Mouse (Mus musculus): Measurements from ENCODE around the gene Saxo1. TPM values are rescaled to one million over a fixed set of nuclear protein-coding genes. Genes with fewer than 3 reads are reported as not detected.

Gene Saxo1
- polyA plus RNA-seq, 1 experiment from 2014 or later: 0.15 TPM

DNA sequence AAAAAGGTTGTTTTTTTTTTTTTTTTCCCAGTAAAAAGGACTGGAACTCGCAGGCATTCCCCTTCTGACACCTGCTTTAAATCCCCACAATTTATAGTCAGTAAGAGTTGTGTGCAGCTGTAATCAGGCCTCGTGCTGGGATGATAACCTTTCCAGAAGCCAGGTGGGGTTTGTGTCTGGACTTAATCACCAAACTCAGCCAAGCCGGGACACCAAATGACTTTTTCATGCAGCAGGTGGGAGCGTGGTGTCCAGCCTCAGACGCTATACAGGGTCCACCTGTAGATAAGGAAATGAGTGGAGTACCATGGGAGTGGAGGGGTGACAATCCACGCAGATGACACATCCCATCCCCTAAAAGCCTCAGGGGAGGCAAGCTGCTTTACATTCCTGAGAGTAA, 73.1 kb downstream of the Saxo1 start:
- peak; percentile 58 for ATAC-seq (ENCODE audit: insufficient number of reproducible peaks, insufficient read depth, low FRiP score, low TSS enrichment, low read depth)
- H3K4me1 ChIP-seq (replicated peaks): peaks cover 43% of the 10 kb centered on the region

DNA sequence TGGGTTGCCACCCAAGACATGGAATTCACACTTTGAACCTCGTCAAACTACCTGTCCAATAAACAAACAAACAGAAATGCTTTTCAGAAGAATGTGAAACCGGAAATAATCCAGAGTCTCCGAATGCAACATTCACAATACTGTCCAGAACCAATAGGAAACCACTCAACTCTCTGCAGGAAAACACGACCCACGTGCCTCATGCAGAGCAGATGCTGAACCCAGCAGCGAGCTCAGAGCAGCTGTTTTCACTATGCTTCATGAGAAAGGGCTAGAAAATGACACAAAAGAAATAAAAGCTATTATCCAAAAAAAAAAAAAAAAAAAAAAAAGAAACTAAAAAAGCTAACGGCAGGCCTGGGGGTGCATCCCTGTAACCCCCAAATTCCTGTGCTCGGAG, 74.4 kb downstream of the Saxo1 start:
- Histone ChIP-seq H3K9me3 (no peaks in the 10 kb centered on the region), H3K4me2 (no peak overlapping the region), H3K9ac (replicated peaks) (no peak overlapping the region), H3K4me1 (replicated peaks) (peaks cover 49% of the 10 kb centered on the region), H3K27ac (no peak overlapping the region; the same call in 1 of the 2 replicates), H3K36me3 (no peaks in the 10 kb centered on the region), H3K27me3 (no peaks in the 10 kb centered on the region), H3K4me3 (replicated peaks) (no peak overlapping the region)
- 30% methylated on average over 8 of the region's 8 CpGs for WGBS
- ATAC-seq (ENCODE audit: insufficient number of reproducible peaks, insufficient read depth, low FRiP score, low TSS enrichment, low read depth): no peak

More for the DNA sequence above, 73.1 kb downstream of the Saxo1 start:
- H3K9me3 ChIP-seq: no peaks in the 10 kb centered on the region
- H3K27ac ChIP-seq: no peak overlapping the region
- WGBS: 11% methylated on average over 6 of the region's 6 CpGs
- no peak overlapping the region for H3K9ac ChIP-seq (replicated peaks)
- H3K27me3 ChIP-seq: no peaks in the 10 kb centered on the region
- H3K4me3 ChIP-seq (replicated peaks): no peak overlapping the region
- no peaks in the 10 kb centered on the region for H3K36me3 ChIP-seq
- H3K4me2 ChIP-seq: 0 out of 2 replicates have a peak overlapping the region, but pooled peaks have one; percentile 8

GRCm38 (mm10) chr4:86483013-86483615, 75.0 kb downstream of the Saxo1 start:
- H3K27me3 ChIP-seq: no peaks in the 10 kb centered on the region
- WGBS: 88% methylated on average over 6 of the region's 6 CpGs
- no peak overlapping the region for H3K27ac ChIP-seq
- peaks cover 49% of the 10 kb centered on the region for H3K4me1 ChIP-seq (replicated peaks)
- no peaks in the 10 kb centered on the region for H3K36me3 ChIP-seq
- no peaks in the 10 kb centered on the region for H3K9me3 ChIP-seq
- no peak overlapping the region for H3K4me2 ChIP-seq
- H3K9ac ChIP-seq (replicated peaks): no peak overlapping the region
- no peak for ATAC-seq (ENCODE audit: insufficient number of reproducible peaks, insufficient read depth, low FRiP score, low TSS enrichment, low read depth)
- no peak overlapping the region for H3K4me3 ChIP-seq (replicated peaks)

DNA sequence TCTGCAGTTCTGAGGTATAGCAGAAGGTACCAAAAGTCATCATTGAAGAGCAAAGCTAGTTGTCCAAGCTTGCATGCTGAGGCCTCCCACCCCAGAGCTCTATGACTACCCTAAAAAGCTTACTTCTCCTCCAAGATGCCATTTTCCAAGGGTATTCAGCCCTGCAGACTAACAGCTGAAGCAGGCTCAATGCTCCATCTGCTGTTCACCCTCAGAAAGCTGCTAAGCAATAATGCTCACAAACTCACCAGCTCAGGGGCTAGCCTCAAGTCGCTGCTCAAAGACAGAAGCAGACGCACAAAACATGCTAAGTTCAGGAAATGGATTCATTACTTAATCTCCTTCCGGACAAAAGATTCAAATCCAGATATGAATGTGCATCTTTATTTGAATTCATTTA, 77.2 kb downstream of the Saxo1 start:
- Histone ChIP-seq H3K27ac (no peak overlapping the region; the same call in 1 of the 2 replicates), H3K4me1 (replicated peaks) (peaks cover 47% of the 10 kb centered on the region), H3K4me3 (replicated peaks) (no peak overlapping the region), H3K9ac (replicated peaks) (no peak overlapping the region), H3K9me3 (no peaks in the 10 kb centered on the region), H3K36me3 (no peaks in the 10 kb centered on the region), H3K27me3 (no peaks in the 10 kb centered on the region), H3K4me2 (no peak overlapping the region)
- no peak for ATAC-seq (ENCODE audit: insufficient number of reproducible peaks, insufficient read depth, low FRiP score, low TSS enrichment, low read depth)
- 52% methylated on average over 3 of the region's 3 CpGs for WGBS

GRCm38 (mm10) chr4:86464808-86465207, 93.3 kb downstream of the Saxo1 start:
- Histone ChIP-seq H3K27ac (peak overlapping the region; percentile 65; the same call in 1 of the 2 replicates), H3K36me3 (no peaks in the 10 kb centered on the region), H3K9ac (replicated peaks) (no peak overlapping the region), H3K9me3 (no peaks in the 10 kb centered on the region), H3K4me3 (replicated peaks) (no peak overlapping the region), H3K4me1 (replicated peaks) (peaks cover 15% of the 10 kb centered on the region), H3K4me2 (no peak overlapping the region), H3K27me3 (no peaks in the 10 kb centered on the region)
- ATAC-seq (ENCODE audit: insufficient number of reproducible peaks, insufficient read depth, low FRiP score, low TSS enrichment, low read depth): 0 out of 2 replicates have a peak, but pooled peaks have one; percentile 37
- 11% methylated on average over 5 of the region's 5 CpGs for WGBS

- WGBS: 82% methylated on average over 3 of the region's 3 CpGs
- Histone ChIP-seq H3K4me1 (replicated peaks) (no peaks in the 10 kb centered on the region), H3K9ac (replicated peaks) (no peak overlapping the region), H3K27ac (no peak overlapping the region), H3K4me3 (replicated peaks) (no peak overlapping the region), H3K4me2 (no peak overlapping the region), H3K27me3 (no peaks in the 10 kb centered on the region), H3K36me3 (no peaks in the 10 kb centered on the region), H3K9me3 (no peaks in the 10 kb centered on the region)
- no peak for ATAC-seq (ENCODE audit: insufficient number of reproducible peaks, insufficient read depth, low FRiP score, low TSS enrichment, low read depth)
Measured at GRCm38 (mm10) chr4:86450468-86450867, 107.7 kb downstream of the Saxo1 start.

GRCm38 (mm10) chr4:86436336-86436735, 121.8 kb downstream of the Saxo1 start:
- H3K4me3 ChIP-seq (replicated peaks): no peak overlapping the region
- no peaks in the 10 kb centered on the region for H3K9me3 ChIP-seq
- H3K4me2 ChIP-seq: no peak overlapping the region
- H3K27me3 ChIP-seq: no peaks in the 10 kb centered on the region
- H3K27ac ChIP-seq: no peak overlapping the region
- 89% methylated on average over 3 of the region's 3 CpGs for WGBS
- H3K36me3 ChIP-seq: no peaks in the 10 kb centered on the region
- peaks cover 27% of the 10 kb centered on the region for H3K4me1 ChIP-seq (replicated peaks)
- no peak for ATAC-seq (ENCODE audit: insufficient number of reproducible peaks, insufficient read depth, low FRiP score, low TSS enrichment, low read depth)
- H3K9ac ChIP-seq (replicated peaks): no peak overlapping the region

GRCm38 (mm10) chr4:86435631-86436030, 122.5 kb downstream of the Saxo1 start:
- no peak overlapping the region for H3K27ac ChIP-seq
- no peaks in the 10 kb centered on the region for H3K9me3 ChIP-seq
- H3K9ac ChIP-seq (replicated peaks): no peak overlapping the region
- no peak overlapping the region for H3K4me2 ChIP-seq
- H3K4me3 ChIP-seq (replicated peaks): no peak overlapping the region
- H3K36me3 ChIP-seq: no peaks in the 10 kb centered on the region
- H3K4me1 ChIP-seq (replicated peaks): peaks cover 22% of the 10 kb centered on the region
- ATAC-seq (ENCODE audit: insufficient number of reproducible peaks, insufficient read depth, low FRiP score, low TSS enrichment, low read depth): no peak
- 88% methylated on average over 3 of the region's 3 CpGs for WGBS
- H3K27me3 ChIP-seq: no peaks in the 10 kb centered on the region

DNA sequence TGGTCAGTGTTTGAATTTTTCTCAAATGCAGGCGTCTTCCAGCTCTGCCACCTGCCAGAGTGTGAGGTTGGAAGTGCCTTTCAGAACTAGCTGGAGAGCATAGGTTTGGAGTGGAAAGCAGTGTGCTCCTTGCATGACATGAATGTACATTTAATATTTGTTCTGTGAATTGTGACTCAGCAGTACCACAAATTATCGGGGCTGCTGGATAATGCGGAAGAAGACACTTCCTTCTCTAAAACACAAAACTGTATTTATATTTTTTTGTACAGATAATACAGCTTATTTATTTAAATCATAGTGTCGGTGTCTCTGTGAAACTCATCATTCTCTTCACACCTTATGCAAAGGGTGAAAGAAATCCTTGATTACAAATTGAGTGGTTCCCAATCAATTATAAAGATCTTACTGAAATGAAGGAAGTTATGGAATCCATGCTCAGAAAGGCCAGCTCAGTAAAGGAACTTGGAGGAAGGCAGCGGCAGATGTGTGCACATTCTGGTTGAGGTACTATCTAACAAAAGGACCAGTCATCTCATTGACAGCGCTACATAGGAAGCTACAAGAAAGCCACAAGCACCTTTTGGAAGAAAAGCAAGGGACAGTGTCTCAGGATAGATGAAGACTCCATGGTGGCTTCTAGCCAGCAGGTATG, 129.9 kb downstream of the Saxo1 start:
- H3K27ac ChIP-seq: no peak overlapping the region
- H3K36me3 ChIP-seq: peaks cover 14% of the 10 kb centered on the region; the same call in 1 of the 2 replicates
- 87% methylated on average over 6 of the region's 6 CpGs for WGBS
- no peak overlapping the region for H3K4me2 ChIP-seq
- peaks cover 25% of the 10 kb centered on the region for H3K4me1 ChIP-seq (replicated peaks)
- no peak overlapping the region for H3K9ac ChIP-seq (replicated peaks)
- no peak for ATAC-seq (ENCODE audit: insufficient number of reproducible peaks, insufficient read depth, low FRiP score, low TSS enrichment, low read depth)
- no peaks in the 10 kb centered on the region for H3K27me3 ChIP-seq
- no peak overlapping the region for H3K4me3 ChIP-seq (replicated peaks)
- no peaks in the 10 kb centered on the region for H3K9me3 ChIP-seq

- no peak overlapping the region for H3K27ac ChIP-seq
- H3K9ac ChIP-seq (replicated peaks): no peak overlapping the region
- H3K27me3 ChIP-seq: no peaks in the 10 kb centered on the region
- H3K36me3 ChIP-seq: peaks cover 14% of the 10 kb centered on the region; the same call in 1 of the 2 replicates
- H3K4me3 ChIP-seq (replicated peaks): no peak overlapping the region
- 75% methylated on average over 5 of the region's 5 CpGs for WGBS
- H3K4me1 ChIP-seq (replicated peaks): peaks cover 25% of the 10 kb centered on the region
- H3K9me3 ChIP-seq: no peaks in the 10 kb centered on the region
- no peak overlapping the region for H3K4me2 ChIP-seq
- no peak for ATAC-seq (ENCODE audit: insufficient number of reproducible peaks, insufficient read depth, low FRiP score, low TSS enrichment, low read depth)
Measured at GRCm38 (mm10) chr4:86427312-86427711, 130.8 kb downstream of the Saxo1 start.

- no peak for ATAC-seq (ENCODE audit: insufficient number of reproducible peaks, insufficient read depth, low FRiP score, low TSS enrichment, low read depth)
- peaks cover 14% of the 10 kb centered on the region; the same call in 1 of the 2 replicates for H3K36me3 ChIP-seq
- H3K4me3 ChIP-seq (replicated peaks): no peak overlapping the region
- no peak overlapping the region for H3K4me2 ChIP-seq
- H3K9me3 ChIP-seq: no peaks in the 10 kb centered on the region
- WGBS: 91% methylated on average over 11 of the region's 11 CpGs
- H3K27me3 ChIP-seq: no peaks in the 10 kb centered on the region
- peaks cover 25% of the 10 kb centered on the region for H3K4me1 ChIP-seq (replicated peaks)
- H3K9ac ChIP-seq (replicated peaks): no peak overlapping the region
- no peak overlapping the region for H3K27ac ChIP-seq
Measured at GRCm38 (mm10) chr4:86426549-86426948, 131.6 kb downstream of the Saxo1 start.

Measured in limb, embryonic 12.5 days (tissue).